Mouse (Mus musculus): ENCODE data around the gene Sphk1.

Sphk1 gene

DNA sequence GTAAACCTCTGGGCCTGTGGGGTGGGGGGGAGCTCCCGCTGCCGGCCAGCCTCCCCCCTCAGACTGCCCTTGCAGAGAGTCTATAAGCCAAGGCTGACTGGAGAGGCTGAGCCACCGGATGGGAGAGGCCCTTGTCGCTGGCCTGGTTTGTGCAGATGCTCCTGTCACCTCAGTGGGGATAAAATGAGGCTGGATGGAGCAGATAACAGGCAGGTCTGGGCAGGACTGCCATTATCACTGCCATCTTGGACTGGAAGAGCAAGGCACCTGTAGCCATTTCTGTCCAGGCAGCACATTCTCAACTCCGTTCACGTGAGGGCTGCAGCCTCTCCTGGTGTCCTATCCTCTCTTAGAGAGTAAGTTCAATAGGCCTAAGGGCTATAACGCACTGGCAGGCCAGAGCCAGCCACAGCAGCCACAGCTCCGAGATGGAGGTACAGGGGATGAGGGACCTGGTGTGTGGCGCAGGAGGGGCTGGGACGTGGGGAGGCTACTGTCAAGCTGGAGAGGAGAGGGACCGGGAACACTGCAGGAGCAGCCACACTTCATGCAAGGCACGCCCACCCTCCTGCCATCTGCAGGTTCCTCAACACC, 7.5 kb downstream of the Sphk1 start:
- DNase-seq (ENCODE audit: low spot score in 2 of 2) = peak in 1 of 2 experiments; percentile 55

DNA sequence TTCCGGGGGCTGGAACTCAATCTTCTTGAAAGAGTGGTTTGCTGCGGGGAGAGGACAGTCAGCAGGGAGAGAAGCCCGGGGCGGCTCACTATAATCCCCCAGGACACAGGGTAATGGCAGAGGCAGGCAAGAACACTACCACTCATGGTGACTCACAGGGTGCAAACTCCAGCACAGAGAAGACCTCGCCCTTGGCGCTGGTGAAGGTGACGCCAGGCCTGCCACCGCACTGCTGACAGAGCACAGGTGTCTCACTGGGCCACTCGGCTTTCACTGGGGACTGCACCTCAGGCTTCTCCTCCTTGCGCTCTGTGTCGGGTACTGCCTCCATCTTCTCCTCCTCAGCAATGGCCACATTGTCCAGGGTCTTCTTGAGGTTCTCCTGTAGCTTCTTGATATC, 10.5 kb downstream of the Sphk1 start:
- DNase-seq (ENCODE audit: low spot score in 2 of 2) = no peak

DNA sequence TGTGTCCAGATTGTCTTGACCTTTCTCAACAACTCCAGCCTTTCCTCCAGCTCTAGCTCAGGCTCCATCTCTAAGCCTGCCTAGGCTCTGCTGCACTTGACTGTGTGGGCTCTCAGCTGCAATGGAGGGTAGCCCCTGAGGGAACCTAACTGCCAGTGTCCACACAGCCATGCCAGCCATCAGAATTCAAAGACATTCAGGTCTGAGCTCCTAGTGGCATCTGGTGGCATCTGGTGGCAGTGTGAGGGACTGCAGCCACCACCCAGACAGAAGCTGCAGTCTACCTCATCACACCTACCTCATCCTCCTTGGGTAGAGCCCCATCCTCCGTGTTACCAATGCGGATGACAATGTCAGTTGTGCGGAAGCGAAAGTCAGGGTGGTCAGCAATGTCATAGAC, 12.4 kb downstream of the Sphk1 start:
- peak; percentile 70 to 81 for DNase-seq (ENCODE audit: low spot score in 2 of 2)

DNA sequence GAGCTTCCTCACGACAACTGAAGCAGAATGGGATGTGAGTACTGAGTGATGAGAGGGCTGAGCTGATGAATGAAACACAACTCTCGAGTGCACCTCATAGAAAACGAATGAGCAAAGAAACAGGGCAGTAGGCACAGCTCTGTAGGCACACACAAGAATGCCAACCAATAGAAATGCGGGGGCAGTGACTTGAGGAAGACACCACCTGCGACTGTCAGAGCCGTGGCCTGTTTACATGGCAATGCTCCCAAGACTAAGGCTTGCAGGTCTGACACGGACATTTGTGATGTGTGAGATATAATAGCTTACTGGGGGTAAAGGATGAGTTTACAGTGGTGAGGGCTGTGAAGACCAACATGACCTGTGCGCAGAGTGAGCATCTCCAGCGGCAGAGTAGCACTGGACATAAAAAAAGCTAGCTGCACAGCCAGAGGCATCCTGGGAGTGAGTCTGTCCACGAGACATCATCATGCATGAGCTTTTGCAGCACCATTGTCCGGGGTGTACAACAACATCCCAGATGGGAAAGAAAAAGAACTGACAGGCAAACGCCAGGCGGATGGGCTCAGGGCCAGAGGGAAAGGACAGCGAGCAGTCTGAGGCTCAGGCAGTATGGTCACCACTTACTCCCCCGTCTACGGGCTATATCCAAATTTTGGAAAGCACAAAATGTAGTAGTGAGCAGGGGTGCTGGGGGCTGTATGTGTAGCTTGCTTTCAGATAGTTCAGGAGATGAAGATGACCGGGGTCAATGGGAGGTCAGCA, 16.8 kb downstream of the Sphk1 start:
- no peak for DNase-seq (ENCODE audit: low spot score in 2 of 2)

DNA sequence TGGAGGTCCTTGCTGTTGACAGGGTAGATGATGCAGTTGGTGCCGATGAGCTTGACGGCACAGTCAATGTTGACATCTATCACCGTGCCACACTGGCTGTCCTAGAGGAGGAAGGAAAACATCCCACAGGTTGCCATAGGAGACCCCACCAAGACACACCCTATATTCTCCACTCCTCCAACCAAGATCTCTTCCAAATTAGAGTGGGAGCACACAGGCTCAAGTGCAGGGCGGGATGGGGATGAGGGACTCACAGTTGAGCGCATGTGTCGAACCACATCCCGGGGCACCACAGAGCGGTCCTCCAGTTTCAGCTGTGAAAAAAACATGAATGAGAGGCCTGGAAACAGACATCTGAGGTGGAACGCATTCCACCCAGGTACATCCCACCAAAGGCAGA, 18.1 kb downstream of the Sphk1 start:
- no peak for DNase-seq (ENCODE audit: low spot score in 2 of 2)

DNA sequence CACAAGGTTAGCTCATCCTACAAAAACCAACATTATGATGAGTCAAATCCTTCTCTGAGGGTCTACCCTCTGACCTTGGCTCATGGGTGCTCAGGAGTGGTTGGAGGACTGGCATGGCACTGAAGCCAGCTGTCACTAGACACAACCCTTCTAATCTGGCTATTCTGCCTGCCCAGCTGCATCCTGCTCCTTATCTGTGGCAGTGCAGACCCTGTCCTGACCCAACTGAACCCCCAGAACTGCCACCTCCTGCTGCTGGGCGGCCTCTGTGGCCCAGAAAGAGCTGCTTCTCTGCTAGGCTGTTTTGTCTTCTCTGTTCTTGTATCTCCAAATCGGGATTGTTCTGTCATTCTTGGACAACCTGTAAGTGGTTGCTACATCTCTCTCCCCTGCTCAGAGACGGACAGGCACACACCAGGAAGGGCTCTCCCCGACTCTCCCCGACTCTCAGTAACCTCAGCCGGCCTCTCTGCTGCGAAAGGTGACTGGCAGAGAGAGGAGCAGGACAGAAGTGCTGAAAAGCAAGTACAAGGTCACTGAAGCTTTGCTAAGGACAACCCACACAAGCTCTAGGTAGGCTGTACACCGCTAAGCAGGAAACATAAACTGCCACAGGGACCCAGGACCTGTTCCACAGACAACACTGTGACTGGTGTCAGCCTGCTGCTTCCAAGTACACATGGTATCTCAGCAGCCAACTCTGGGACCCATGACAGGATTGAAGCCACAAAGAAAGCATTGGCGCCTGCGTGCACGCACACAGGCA, 18.7 kb downstream of the Sphk1 start:
- peak; percentile 67 to 78 for DNase-seq (ENCODE audit: low spot score in 2 of 2)

DNA sequence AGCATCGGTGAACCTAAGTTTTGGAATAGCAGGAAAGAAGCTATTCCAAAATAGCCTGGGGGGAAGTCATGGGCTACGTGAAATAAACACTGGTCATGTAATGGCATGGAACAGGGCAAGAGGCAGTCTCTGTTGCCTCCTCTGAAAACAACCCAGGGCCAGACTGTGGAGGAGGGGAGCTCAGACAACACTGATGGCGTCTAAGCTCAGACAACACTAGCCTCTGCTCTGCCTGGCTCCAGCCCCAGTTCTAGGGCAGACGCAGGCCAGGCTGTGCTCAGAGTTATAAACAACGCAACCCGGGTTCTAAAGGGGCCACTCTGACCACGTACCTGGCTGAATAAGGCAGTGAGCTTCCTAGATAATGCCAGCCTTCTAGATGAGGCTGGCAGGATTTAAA, 20.0 kb downstream of the Sphk1 start:
- DNase-seq (ENCODE audit: low spot score in 2 of 2) = no peak

DNA sequence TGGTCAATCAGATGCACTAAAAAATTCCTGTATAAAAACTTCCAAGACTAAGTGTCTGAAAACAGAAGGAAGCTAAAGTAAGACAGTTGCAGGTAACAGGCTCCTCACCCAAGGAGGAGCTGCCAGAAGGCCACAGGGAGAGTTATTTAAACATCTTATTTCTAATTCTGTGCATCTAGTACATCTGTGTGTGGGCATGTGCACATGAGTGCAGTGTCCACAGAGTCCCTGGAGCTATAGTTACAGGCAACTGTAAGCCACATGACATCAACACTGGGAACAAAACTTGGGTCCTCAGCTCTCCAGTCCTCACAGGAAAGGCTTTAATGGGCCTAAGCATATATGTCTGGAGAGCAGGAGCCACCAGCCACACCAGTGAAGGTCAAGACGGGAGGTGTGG, 21.5 kb downstream of the Sphk1 start:
- DNase-seq (ENCODE audit: low spot score in 2 of 2) = no peak

DNA sequence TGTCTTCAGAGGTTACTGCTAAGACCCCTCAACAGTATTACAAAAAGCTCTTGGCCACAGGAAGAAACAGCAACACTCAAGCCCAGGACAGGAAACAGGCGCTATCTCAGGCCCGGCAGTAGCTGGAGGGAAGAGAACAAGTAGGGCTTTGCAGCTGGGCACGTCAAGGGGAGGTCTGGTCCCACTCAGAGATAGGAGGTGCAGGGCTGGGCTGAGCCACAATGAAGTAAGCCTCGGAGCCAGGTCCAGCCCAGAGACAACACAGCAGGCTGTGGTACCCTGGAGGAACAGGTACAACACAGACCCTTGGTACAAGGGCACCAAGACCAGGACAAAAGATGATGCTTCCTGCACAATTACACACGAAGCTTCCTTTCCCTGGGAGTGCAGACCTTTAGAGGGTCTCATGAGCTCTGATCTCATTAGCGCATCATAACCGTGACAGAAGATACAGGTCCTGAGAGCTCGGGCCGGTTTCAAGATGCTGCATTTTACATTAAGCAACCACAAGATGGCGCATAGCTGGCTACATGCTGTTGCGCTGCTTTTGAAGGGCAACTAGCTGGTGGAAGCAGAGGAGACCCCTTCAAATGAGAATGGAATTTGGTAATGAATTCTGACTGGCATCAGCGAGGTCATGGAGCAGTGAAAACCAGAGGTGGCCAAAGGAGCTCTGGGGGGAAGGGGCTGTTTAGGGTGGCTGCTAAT, 23.6 kb downstream of the Sphk1 start:
- peak in 1 of 2 experiments; percentile 47 for DNase-seq (ENCODE audit: low spot score in 2 of 2)

DNA sequence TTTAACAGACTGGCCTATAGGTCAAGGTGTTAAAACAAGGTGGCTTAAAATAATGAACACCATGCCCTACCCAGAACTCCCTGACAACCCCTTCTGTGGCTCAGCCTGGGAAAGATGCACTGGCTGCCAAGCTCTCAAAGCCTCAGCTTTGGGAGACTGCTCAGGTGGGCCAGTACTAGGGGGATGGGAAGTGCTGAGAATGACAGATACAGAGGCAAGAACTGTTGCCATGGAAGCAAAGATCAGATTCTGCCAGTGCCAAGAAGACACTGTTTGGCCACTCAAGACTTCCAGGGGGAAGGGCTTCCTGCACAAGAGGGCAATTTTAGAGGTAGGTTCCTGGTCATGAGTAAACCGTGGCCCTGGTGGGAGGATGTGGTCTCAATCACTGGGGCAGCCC, 24.8 kb downstream of the Sphk1 start:
- DNase-seq (ENCODE audit: low spot score in 2 of 2) = no peak

DNA sequence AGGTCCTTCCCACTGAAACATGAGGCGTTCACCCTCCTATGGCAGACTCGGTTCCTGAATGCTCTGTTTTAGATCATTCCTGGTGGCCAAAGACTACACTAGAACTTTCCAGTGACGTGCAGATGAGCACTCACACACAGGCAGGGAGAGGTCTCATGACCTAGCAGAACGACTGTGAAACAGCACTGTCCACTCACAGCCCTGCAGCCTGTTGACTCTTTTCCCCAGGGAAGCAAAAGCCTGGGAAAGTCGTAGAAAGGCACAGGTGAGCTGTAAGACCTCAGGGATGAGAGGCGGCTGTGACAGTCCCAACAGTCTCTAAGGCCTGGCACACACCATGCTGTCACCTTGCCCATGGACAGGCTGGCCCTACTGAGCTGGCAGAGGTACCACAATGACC, 25.6 kb downstream of the Sphk1 start:
- no peak for DNase-seq (ENCODE audit: low spot score in 2 of 2)

DNA sequence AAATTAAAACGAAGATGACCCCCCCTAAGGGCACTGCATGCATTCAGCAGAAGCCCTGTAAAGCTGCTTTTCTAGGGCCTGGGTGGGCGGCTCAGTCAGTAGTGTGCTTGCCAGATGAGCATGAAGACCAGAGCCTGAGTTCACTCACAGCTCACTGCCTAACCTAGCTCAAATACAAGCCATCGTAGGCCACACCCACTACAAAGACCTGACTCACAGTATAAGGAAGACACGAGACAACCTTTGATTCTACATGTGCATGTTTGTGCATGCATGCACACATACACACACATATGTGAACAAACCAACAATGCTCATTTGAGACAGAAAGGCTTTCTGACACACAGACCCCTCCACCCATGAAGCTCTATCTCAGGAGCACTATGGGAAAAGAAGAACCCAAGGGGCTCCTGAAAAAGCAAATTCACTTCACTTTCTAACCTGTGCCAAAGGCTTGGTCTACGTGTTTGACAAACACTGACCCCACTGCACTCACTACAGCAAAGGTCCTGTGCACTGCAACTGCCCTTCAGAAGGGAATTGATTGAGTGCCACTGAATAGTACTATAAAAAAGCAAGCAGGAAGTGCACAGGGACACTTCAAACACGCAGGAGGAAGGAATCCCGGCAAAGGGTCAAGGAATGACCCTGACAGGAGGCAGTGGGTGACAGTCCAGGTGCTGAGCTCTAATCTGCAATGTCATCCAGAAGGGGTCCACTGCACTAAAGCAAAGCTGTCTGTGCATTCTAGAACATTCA, 34.7 kb downstream of the Sphk1 start:
- no peak for DNase-seq (ENCODE audit: low spot score in 2 of 2)

DNA sequence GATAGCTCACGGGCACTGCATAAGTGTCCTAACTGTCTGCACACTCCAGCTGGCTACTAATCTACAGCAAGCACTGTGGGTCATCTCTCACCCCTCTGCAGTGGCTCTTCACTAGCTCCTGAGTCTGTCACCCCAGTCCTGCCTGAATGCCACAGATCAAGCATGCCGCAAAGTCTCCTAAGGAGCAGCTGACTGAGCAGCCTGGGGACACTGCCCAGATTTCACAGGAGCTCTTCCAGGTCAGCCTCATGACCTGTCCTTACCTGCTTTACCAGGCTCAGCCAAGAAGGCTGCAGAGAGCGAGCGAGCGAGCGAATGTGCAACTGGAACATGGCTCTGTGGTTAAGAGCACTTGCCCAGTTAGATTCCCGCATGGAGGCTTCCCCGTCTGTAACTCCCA, 36.8 kb downstream of the Sphk1 start:
- no peak for DNase-seq (ENCODE audit: low spot score in 2 of 2)

DNA sequence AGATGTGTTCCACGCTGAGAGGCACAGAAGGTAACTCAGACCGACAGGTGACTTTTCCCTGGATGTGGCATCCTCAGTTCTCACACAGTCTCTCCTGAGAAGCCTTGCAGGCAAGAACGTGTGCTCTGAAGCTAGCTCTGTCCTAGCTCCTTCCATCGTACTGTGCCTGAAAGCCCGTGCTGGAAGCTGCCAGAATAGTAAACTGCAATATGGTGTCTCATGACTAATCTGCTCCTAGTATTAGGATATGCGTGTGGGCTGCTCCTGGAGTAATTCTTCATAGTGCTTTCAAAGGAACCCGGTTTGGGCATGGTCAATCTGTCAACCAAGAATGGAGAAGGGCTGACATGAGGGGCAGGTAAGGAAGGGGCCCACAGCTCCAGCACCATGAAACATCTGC, 40.1 kb downstream of the Sphk1 start:
- no peak for DNase-seq (ENCODE audit: low spot score in 2 of 2)

DNA sequence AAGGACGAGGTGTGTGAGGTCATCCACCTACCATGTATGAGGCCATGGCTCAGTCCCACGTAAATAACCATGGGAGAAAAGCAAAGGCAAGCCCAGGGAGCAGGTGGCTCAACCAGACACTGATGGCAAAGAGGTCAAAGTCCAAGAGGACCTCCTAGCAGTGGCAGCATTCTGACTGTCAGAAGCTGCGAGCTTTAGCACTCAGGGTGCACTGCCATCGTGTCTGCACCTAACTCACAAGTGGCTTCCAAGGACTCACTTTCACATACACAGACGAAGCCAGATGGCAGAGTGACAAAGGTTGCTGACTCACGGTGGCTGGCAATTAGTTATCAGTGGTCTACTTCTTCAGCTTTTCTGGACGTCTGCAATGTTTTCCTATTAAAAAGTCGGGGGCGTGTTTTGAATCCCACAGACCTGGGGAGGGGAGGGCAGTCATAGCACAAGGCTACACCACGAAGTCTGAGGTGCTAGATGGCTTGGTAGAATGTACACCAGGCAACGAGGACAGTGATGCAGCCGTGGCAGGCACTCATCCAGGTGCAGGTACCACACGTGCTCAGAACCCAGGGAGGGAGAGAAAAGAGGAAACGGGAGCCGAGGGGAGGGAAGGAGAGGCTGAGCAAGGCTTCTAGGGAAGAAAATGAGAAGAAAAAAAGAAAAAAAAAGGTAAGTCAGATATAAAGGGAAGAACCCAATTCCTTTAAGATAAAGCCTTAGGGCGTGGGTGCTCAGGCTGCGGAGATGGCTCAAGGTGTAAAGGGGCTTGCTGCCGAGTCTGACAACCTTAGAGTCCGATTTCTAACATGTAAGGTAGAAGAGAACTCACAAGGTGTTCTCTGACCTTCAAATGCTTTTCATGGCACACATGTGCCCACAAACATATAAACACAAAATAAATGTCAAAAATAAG, 41.3 kb downstream of the Sphk1 start:
- DNase-seq (ENCODE audit: low spot score in 2 of 2) = peak; percentile 85 to 87

DNA sequence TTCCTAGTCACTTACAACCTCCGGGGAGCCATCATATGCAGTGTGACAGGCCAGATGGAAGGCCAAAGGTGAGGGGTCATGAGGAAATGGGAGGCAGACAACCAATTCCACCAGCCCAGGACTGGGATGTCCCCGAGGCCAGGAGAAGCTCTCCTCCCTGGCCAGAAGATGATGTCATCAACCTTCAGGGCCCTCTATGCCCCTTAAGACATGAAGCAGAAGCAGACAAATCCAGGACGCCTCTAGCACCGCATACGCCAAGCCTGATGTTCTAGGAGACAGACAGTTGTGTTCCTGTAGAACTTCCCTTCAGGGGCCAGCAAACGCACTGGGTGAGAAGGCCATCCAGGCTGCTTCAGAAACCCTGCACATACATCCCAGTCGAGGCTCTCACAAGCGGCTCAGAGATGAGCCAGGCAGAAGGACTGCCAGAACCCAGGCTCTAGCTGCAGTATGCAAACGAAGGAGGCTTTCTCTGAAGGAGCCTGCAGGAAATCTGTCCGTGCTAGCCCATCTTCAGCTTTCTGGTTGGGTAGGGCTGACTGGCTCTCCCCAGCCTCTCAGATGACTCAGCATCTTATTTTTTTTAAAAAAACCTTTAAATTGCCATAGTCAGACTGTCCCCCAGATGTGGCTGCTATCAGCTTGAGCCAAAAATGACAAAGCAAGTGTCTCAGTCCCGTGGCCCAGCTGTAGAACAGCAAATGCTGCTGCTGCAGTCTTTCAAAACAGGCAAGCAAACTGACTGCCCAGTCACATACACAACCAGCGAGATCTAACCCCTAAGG, 42.2 kb downstream of the Sphk1 start:
- DNase-seq (ENCODE audit: low spot score in 2 of 2) = peak; percentile 70 to 78

DNA sequence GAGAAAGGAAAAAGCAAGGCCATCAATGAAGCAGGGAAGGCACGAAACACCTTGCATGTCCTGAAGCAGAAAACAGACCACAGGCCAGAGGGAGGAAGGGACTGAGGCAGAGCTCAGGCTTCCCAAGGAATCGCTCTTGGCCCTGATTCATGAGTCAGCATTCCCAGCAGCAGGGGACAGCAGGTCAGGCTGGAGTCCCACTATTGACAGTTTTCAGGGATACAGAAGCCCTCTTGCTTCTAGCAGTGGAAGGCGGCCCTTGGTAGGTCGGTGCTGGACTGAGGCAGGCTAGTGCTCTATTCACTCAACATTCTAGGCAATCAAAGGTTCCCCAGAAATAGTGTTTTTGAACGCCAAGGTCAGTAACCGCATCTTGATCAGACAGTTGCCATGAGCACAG, 43.8 kb downstream of the Sphk1 start:
- DNase-seq (ENCODE audit: low spot score in 2 of 2) = no peak

DNA sequence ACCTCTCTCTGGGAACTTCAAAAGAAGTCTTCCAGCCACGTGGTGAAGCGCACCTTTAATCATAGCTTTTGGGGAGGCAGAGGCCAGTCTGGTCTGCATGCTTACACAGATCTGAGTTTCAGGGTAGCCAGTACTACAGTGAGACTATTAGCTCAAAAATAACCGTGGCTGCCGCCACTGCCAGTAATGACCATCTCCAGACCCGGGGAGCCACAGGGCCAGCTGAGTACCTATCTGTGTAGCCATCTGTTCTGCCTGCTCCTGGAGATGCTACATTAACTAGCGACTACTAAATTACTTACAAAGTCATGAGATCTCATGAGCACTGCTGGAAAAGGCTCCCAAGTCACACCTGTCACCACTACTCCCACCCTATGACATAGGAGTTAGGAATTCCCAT, 44.3 kb downstream of the Sphk1 start:
- no peak for DNase-seq (ENCODE audit: low spot score in 2 of 2)

DNA sequence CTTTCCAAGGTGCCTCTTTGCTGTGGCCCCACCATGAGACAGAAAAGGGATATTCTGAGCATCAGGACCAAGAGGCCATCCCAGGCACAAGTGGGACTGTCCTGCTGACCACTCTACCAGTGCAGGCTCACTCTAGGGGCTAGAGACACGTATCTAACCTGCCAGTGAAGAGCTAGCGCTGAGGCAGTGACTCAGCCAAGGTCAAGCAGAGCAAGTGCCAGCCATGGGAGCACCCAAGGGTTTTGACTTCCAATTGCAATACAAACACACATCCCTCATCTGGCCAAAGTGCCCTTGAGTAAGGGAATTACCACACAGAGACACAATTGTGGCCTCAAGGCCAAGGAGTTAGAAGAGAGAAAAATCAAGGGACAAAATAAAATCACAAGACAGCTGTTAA, 44.7 kb downstream of the Sphk1 start:
- DNase-seq (ENCODE audit: low spot score in 2 of 2) = no peak

DNA sequence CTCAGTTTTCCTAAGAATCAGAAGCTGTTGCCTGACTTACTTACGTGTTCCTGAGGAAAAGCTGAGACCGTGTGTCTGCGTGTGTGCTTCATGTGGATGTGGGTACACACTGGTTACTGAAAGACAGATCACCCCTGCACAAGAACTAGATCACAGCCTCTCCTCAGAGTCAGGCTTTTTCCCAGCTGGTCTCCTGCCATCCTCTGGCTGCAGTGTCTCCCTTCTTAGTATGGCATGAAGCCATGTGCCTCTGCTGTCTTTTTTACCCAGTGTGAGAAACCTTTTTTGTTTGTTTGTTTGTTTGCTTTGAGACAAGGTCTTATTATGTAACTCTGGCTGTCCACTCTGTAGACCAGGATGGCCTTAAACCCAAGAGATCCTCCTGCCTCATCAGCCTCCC, 48.6 kb downstream of the Sphk1 start:
- DNase-seq (ENCODE audit: low spot score in 2 of 2) = no peak
